Mouse (Mus musculus) lung, postnatal 4 days (tissue): ENCODE measurements around the gene Ppfibp1.
A peak's percentile ranks its signal among the peaks of the same experiment; 100 is the strongest.

Experiments used
- DNase-seq, 2 experiments: peaks; one replicate each; pipeline ENCODE4 v3.0.0; 2021

The Ppfibp1 gene

GRCm38 (mm10) chr6:147051666-147052065 lies 163.4 kb downstream of the Ppfibp1 start:
- no peak for DNase-seq

GRCm38 (mm10) chr6:147052440-147052839 lies 164.2 kb downstream of the Ppfibp1 start:
- no peak for DNase-seq

DNA sequence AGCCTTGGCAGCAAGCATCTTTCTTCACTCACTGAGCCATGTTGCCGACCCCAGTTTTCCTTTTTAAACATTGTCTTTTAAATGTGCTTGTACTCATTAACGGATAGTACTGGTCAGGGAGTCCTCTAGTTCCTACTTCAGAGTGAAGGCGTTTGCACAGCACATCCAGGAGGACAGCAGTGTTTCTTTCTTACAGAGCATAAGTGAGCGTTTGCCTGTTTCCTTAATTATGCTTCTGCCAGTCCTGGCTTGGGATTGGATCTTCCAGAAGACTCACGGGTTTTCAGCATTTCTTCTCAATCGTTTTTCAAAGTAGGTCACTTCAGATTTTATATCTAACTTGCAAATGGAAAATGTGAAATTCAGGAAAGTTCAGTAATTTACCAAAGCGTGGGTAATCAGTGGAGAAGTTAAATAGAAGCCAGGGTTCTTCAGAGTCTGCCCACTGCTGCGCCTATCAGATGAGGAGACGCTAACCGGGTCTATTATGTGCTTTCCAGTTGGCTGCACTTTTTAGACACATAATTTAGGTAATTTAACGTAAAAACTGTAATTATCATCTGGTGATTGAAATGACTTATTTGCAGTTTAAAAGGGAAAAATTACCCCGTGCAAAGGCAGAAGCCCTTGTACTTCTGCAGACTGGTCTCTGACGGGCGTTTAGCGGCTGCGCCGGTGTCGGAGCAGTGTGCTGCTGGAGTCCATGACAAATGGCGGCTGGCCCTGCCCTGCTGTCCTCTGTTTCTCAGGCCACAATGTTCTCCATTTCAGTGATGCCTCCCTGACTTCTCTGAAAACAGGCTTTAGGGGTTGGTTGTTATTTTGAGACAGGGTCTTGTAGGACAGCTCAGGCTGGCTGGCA lies 165.7 kb downstream of the Ppfibp1 start:
- no peak for DNase-seq

DNA sequence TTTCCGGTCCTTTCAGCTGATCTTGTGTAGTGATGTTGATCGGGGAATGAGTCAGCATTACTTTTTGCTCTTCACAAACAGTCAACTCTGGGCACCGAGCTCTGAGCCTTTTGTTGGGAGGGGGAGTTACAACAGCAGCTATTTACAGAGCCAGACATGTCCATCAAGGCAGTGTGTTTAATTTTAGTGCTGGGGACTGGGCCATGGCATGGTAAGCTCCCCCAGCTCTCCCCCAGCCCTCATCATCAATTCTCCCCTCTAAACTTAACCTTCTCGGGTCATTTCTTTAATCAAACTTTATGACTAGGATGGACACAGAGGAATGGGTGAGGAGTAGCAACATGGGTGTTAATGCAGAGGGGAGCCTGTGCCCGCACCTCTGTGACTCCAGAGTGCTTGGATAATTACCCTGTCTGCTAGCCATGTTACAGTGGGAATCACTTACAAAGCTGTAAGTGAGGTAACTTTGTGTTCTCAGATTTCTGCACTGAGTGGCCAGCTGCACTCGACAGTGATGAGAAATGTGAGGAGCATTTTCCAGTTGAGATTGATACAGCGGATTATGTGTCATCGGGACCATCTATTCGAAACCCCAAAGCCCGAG lies 167.2 kb downstream of the Ppfibp1 start:
- DNase-seq, result no peak

GRCm38 (mm10) chr6:147059326-147059725 lies 171.0 kb downstream of the Ppfibp1 start:
- DNase-seq, result peak in 1 of 2 experiments; percentile 67

DNA sequence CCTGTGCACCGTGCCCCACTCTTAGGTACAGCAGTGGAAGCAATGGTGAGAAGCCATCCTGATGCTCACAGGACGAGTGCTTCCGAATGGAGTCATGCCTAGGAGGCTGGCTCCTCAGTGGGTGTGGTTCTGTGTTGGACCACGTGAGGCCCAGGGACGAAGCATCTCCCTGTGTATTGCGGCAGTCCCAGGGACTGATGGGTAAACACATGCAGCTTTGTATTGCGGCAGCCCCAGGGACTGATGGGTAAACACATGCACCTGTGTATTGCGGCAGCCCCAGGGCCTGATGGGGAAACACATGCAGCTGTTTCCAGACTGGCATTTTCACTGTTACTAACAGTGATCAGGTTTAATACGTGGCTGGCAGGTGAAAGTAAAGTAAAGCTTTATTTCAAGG lies 173.3 kb downstream of the Ppfibp1 start:
- no peak for DNase-seq

DNA sequence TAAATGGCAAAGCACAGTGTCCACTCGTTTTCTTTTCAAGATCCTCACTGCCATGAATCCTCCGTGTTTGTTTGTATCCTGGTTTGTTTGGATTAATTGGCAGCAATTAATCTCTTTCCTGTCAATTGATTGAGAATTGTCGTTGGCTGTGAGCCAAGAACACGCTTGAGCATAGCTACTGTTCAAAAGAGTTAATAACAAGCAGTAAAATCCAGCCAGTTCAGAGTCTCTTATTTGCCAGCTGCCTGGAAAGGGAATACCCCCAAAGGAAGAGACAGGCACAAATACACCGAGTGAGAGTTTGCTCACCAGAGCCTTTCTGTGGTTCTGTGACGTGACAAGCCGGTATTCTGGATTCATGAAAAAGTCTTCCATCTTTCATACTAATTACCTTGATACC lies 173.7 kb downstream of the Ppfibp1 start:
- no peak for DNase-seq

DNA sequence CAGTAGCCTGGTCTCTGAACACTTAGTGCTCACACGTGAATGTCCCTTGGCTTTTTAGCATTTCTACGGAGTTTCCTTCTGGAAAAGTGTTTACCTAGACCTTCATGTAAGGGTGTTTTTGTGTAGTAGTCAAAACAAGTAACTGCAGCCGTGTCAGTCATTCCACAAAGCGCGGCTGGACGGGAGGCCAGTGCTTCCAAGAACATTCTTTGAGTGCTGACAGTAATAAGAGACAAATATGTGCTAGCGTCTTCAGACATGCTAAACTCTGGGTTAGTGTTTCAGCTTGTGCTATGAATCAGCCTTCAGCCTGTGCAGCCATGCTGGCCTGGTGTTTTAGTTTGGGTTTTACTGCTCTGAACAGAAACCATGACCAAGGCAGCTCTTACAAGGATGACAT lies 174.4 kb downstream of the Ppfibp1 start:
- DNase-seq, result peak in 1 of 2 experiments; percentile 56

- no peak for DNase-seq
These were observed 176.1 kb downstream of the Ppfibp1 start for GRCm38 (mm10) chr6:147064226-147064943.

DNA sequence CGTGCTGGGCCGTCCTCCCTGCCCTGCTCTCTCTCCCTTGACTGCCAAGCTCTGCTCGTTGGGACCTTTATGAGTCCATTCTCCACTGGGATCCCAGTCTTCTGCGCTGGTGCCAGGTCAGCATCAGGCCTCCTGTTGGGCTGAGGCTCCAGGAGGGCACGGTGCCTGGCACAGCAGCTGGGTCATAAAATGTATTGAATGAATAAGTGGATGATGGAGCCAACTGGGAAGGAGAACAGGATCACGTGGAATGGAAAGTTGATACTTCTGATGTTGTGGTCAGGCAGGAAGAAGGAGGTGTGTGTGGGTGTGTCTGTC lies 176.6 kb downstream of the Ppfibp1 start:
- no peak for DNase-seq

GRCm38 (mm10) chr6:147075808-147076387 lies 187.6 kb downstream of the Ppfibp1 start:
- DNase-seq, result peak; percentile 36 to 61

- no peak for DNase-seq
These were observed 188.6 kb downstream of the Ppfibp1 start for GRCm38 (mm10) chr6:147076878-147077277.

DNA sequence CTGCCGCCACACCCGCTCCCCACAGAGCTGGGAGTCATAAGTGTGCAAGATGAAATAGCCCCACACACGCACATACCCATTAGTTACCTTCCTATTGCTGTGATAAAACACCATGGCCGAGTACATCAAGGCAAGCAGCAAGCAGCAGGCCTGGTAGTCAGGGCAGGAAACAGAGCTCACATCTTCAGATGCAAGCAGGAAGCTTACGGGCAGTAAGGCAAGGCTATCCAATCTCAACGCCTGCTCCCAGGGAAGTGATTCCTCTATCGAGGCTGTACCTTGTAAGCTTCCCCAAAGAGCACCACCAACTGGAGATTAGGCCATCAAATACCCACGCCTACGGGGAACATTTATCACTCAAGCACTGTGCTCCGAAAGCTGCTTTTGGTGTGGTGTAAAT lies 191.6 kb downstream of the Ppfibp1 start:
- DNase-seq, result no peak
